Comparison of ENCODE assay signal across 8 mouse cellular contexts in genomic region chr7:46838891-46839302, GRCm38 (mm10). TPM values are rescaled to one million over a fixed set of nuclear protein-coding genes. Genes with fewer than 3 reads are reported as not detected.
A peak's percentile ranks its signal among the peaks of the same experiment; 100 is the strongest.
DNase-seq lines count a peak whose midpoint lies in the region; ATAC-seq and TF ChIP-seq lines count a peak whose summit lies in the region.

No protein-coding gene starts in this region.

- peak overlapping the region; percentile 61 for H3K4me3 ChIP-seq in gastrocnemius, adult 2 months
- no peak overlapping the region for H3K4me3 ChIP-seq in hindbrain, embryonic 16.5 days (ENCODE audit: low read length)

- ATAC-seq in hindbrain, embryonic 16.5 days = peak; percentile 82

- H3K36me3 ChIP-seq in hindbrain, embryonic 16.5 days (ENCODE audit: control insufficient read depth, insufficient read depth, low read length) = no peaks in the 10 kb centered on the region

- peak overlapping the region; percentile 38 for H3K9ac ChIP-seq in hindbrain, embryonic 16.5 days (ENCODE audit: low read depth, low read length)

- no peaks in the 10 kb centered on the region; the same call in 1 of the 2 replicates for H3K27me3 ChIP-seq in hindbrain, embryonic 16.5 days (replicated peaks; ENCODE audit: control insufficient read depth, insufficient read depth, low read length)

- peak; percentile 94 for DNase-seq in R1 (ENCODE audit: low read depth, low spot score)
- peak; percentile 89 to 91 for DNase-seq in cerebellum, postnatal 10 days
- peak; percentile 90 for DNase-seq in gastrocnemius, adult 2 months
- DNase-seq in left cerebral cortex, adult 18-20 months (ENCODE audit: low spot score in 2 of 2) = peak; percentile 69 to 78
- peak; percentile 95 for DNase-seq in lung, postnatal 36 days
- peak; percentile 88 for DNase-seq in right cerebral cortex, adult 18-20 months
- DNase-seq in spleen, postnatal 4 days (ENCODE audit: low spot score in 2 of 2) = no peak

- no peak for TF ChIP-seq CTCF in gastrocnemius, adult 2 months (IDR thresholded peaks at IDR 0.05)

- H3K27ac ChIP-seq in gastrocnemius, adult 2 months = peak overlapping the region; percentile 90
- peak overlapping the region; percentile 78 for H3K27ac ChIP-seq in hindbrain, embryonic 16.5 days (ENCODE audit: low read depth, low read length)

- H3K4me1 ChIP-seq in hindbrain, embryonic 16.5 days (ENCODE audit: control insufficient read depth, insufficient read depth, low read depth, low read length) = peaks cover 14% of the 10 kb centered on the region

- intact Hi-C loops in gastrocnemius, adult 2 months (cut with DNase I) = no loop called here

- 3% methylated on average over 8 of the region's 8 CpGs for WGBS in hindbrain, embryonic 16.5 days

- no peaks in the 10 kb centered on the region for H3K9me3 ChIP-seq in hindbrain, embryonic 16.5 days (ENCODE audit: control insufficient read depth, low read length)

- H3K4me2 ChIP-seq in hindbrain, embryonic 16.5 days (ENCODE audit: low read length) = peak overlapping the region; percentile 37

RNA-seq across cellular contexts. Expression of gene Ldha, which starts 2.4 kb away (rescaled TPM):
- total RNA-seq in gastrocnemius, adult 2 months (2021) = 1,000 to 10,000 TPM; 2,441 to 2,897 TPM
- polyA plus RNA-seq in hindbrain, embryonic 16.5 days (2015; fragmentation: Nextera tagmentation; extraction: Ambion mirVana) = 894 and 950 TPM in 2 replicates
- total RNA-seq in left cerebral cortex, adult 18-20 months (2021) = 100 to 1,000 TPM; 342 to 355 TPM

RNA-seq across cellular contexts. Expression of gene Ldhc, which starts 22.1 kb away (rescaled TPM):
- total RNA-seq in gastrocnemius, adult 2 months (2021) = not detected
- polyA plus RNA-seq in hindbrain, embryonic 16.5 days (2015; fragmentation: Nextera tagmentation; extraction: Ambion mirVana) = 0.25 and 0.55 TPM in 2 replicates
- not detected for total RNA-seq in left cerebral cortex, adult 18-20 months (2021)

RNA-seq across cellular contexts. Expression of gene Gtf2h1, which starts 43.0 kb away (rescaled TPM):
- total RNA-seq in gastrocnemius, adult 2 months (2021) = 10 to 100 TPM; 17.7 to 18.6 TPM
- polyA plus RNA-seq in hindbrain, embryonic 16.5 days (2015; fragmentation: Nextera tagmentation; extraction: Ambion mirVana) = 41.0 and 41.2 TPM in 2 replicates
- total RNA-seq in left cerebral cortex, adult 18-20 months (2021) = 10 to 100 TPM; 37.4 to 41.9 TPM

RNA-seq across cellular contexts. Expression of gene Hps5, which starts 43.0 kb away (rescaled TPM):
- total RNA-seq in gastrocnemius, adult 2 months (2021) = 10 to 100 TPM in 1 of 2 experiments, 1 to 10 TPM in 1; 9.7 to 11.3 TPM
- 9.7 and 12.6 TPM in 2 replicates for polyA plus RNA-seq in hindbrain, embryonic 16.5 days (2015; fragmentation: Nextera tagmentation; extraction: Ambion mirVana)
- 10 to 100 TPM; 11.9 to 12.1 TPM for total RNA-seq in left cerebral cortex, adult 18-20 months (2021)

Comparison
In these comparisons a context has a peak if more than half of its experiments do, and no peak if none do; other contexts are left out.
1. DNase-seq: peak in R1 (single experiment), cerebellum, postnatal 10 days (2 of 2), gastrocnemius, adult 2 months (single experiment), left cerebral cortex, adult 18-20 months (2 of 2), lung, postnatal 36 days (single experiment) and right cerebral cortex, adult 18-20 months (single experiment); none in spleen, postnatal 4 days (0 of 2).
2. RNA of gene Ldha, which starts 2.4 kb away (total RNA-seq): 2,441 to 2,897 TPM in gastrocnemius, adult 2 months; 342 to 355 TPM in left cerebral cortex, adult 18-20 months; every median in the first group is over 4 times any median in the second.